Mouse (Mus musculus) embryonic facial prominence, embryonic 12.5 days (tissue): ENCODE measurements around the gene Gm10037. TPM values are rescaled to one million over a fixed set of nuclear protein-coding genes. Genes with fewer than 3 reads are reported as not detected.
"Not testable (repeated sequence)": the region's sequence is repeated elsewhere in the genome, so short reads cannot be mapped to it uniquely, and the experiment has no call there.

ENCODE experiments used
- ATAC-seq: fragments of 200-750 bp; cut with Nextera tagmentation; 2 replicates; pipeline ENCODE4 v1.8.0; 2017; ENCODE audit not compliant: insufficient number of reproducible peaks, insufficient read depth, low FRiP score, low TSS enrichment
- H3K27ac ChIP-seq: fragments of 300-500 bp; sonication (generic); 2 replicates; pipeline ENCODE4 v1.5.1; 2016; ENCODE audit warnings: mild to moderate bottlenecking
- H3K27me3 ChIP-seq: fragments of 300-500 bp; sonication (generic); 2 replicates; pipeline ENCODE4 v1.6.1; 2016; ENCODE audit warnings: mild to moderate bottlenecking, moderate library complexity
- H3K36me3 ChIP-seq: fragments of 300-500 bp; sonication (generic); 2 replicates; pipeline ENCODE4 v1.6.1; 2016; ENCODE audit warnings: mild to moderate bottlenecking
- H3K4me1 ChIP-seq: fragments of 300-500 bp; sonication (generic); 2 replicates; pipeline ENCODE4 v1.6.1; 2016
- H3K4me2 ChIP-seq: fragments of 300-500 bp; sonication (generic); replicated peaks from 2 replicates; pipeline ENCODE4 v1.6.1; 2016; ENCODE audit warnings: mild to moderate bottlenecking, moderate library complexity
- H3K4me3 ChIP-seq: fragments of 300-500 bp; sonication (generic); 2 replicates; pipeline ENCODE4 v1.5.1; 2016; ENCODE audit warnings: mild to moderate bottlenecking
- H3K9ac ChIP-seq: fragments of 300-500 bp; sonication (generic); 2 replicates; pipeline ENCODE4 v1.6.1; 2016; ENCODE audit warnings: mild to moderate bottlenecking, moderate library complexity
- H3K9me3 ChIP-seq: fragments of 300-500 bp; sonication (generic); 2 replicates; pipeline ENCODE4 v1.6.1; 2016; ENCODE audit warnings: mild to moderate bottlenecking, moderate library complexity
- WGBS: fragments of 180-500 bp; shearing (Covaris S2); methylation state at CpG from one replicate; pipeline ENCODE4 v1.1.7; 2016; 5-methylcytosine and 5-hydroxymethylcytosine counted together
- polyA plus RNA-seq: library from polyadenylated mRNA; unstranded; fragments of >200 nt; fragmentation: Nextera tagmentation; extraction: Ambion mirVana; gene quantifications from 2 replicates; pipeline ENCODE4 v1.2.1, GENCODE M21; 2016

Gm10037 gene
- polyA plus RNA-seq, result 4.1 and 4.6 TPM in 2 replicates

- Histone ChIP-seq H3K36me3 (peaks cover 11% of the 10 kb centered on the region), H3K4me1 (no peaks in the 10 kb centered on the region), H3K4me3 (peak within 1 kb of the TSS; percentile 49), H3K27me3 (no peaks in the 10 kb centered on the region), H3K9me3 (peaks cover 5% of the 10 kb centered on the region; the same call in 1 of the 2 replicates), H3K4me2 (peak within 1 kb of the TSS; percentile 51), H3K27ac (no peak within 1 kb of the TSS), H3K9ac (peak within 1 kb of the TSS; percentile 49)
- 2% methylated on average over 14 of the region's 14 CpGs for WGBS
- ATAC-seq, result peak; percentile 79; the same call in 1 of the 2 replicates
Measured at GRCm38 (mm10) chr13:67830911-67831336, at the start of gene Gm10037. Gm10037 (plus strand) TSS chr13:67831106.

- WGBS, result 90% methylated on average over 10 of the region's 10 CpGs
- ATAC-seq, result no peak
- H3K4me3 ChIP-seq, result no peak overlapping the region
Measured at GRCm38 (mm10) chr13:67791921-67792455, 38.9 kb upstream of the Gm10037 start.

GRCm38 (mm10) chr13:67798618-67799017 lies 32.3 kb upstream of the Gm10037 start:
- Histone ChIP-seq H3K9me3 (no peaks in the 10 kb centered on the region), H3K36me3 (no peaks in the 10 kb centered on the region), H3K4me3 (no peak overlapping the region), H3K9ac (no peak overlapping the region), H3K27me3 (no peaks in the 10 kb centered on the region), H3K4me2 (no peak overlapping the region), H3K27ac (no peak overlapping the region), H3K4me1 (no peaks in the 10 kb centered on the region)
- no peak for ATAC-seq
- 74% methylated on average over 3 of the region's 3 CpGs for WGBS

More at GRCm38 (mm10) chr13:67791921-67792455, 38.9 kb upstream of the Gm10037 start:
- H3K27me3 ChIP-seq, result no peaks in the 10 kb centered on the region
- H3K4me1 ChIP-seq, result no peaks in the 10 kb centered on the region
- H3K27ac ChIP-seq, result no peak overlapping the region
- H3K9me3 ChIP-seq, result 0 out of 2 replicates have a peak, but pooled peaks cover 3% of the 10 kb centered on the region
- H3K9ac ChIP-seq, result no peak overlapping the region
- peaks cover 5% of the 10 kb centered on the region for H3K36me3 ChIP-seq
- no peak overlapping the region for H3K4me2 ChIP-seq

GRCm38 (mm10) chr13:67799151-67799550 lies 31.8 kb upstream of the Gm10037 start:
- not testable (repeated sequence) for H3K9me3 ChIP-seq, H3K4me1 ChIP-seq, H3K9ac ChIP-seq, H3K27ac ChIP-seq, H3K4me2 ChIP-seq, H3K4me3 ChIP-seq, ATAC-seq, H3K36me3 ChIP-seq, H3K27me3 ChIP-seq
- 83% methylated on average over 3 of the region's 3 CpGs for WGBS

- no peak overlapping the region for H3K9ac ChIP-seq
- WGBS, result 68% methylated on average over 1 of the region's 1 CpGs
- H3K4me3 ChIP-seq, result no peak overlapping the region
- H3K27ac ChIP-seq, result no peak overlapping the region
- no peaks in the 10 kb centered on the region for H3K4me1 ChIP-seq
- H3K4me2 ChIP-seq, result no peak overlapping the region
- no peaks in the 10 kb centered on the region for H3K9me3 ChIP-seq
- ATAC-seq, result no peak
- H3K36me3 ChIP-seq, result no peaks in the 10 kb centered on the region
- no peaks in the 10 kb centered on the region for H3K27me3 ChIP-seq
Measured at GRCm38 (mm10) chr13:67811651-67812210, 19.2 kb upstream of the Gm10037 start.

GRCm38 (mm10) chr13:67812961-67813709 lies 17.8 kb upstream of the Gm10037 start:
- Histone ChIP-seq H3K27ac (no peak overlapping the region), H3K36me3 (no peaks in the 10 kb centered on the region), H3K27me3 (no peaks in the 10 kb centered on the region), H3K4me2 (no peak overlapping the region; the same call in 1 of the 2 replicates), H3K4me3 (peak overlapping the region; percentile 76), H3K9me3 (no peaks in the 10 kb centered on the region), H3K9ac (no peak overlapping the region; the same call in 1 of the 2 replicates), H3K4me1 (no peaks in the 10 kb centered on the region)
- 78% methylated on average over 8 of the region's 8 CpGs for WGBS
- 0 out of 2 replicates have a peak, but pooled peaks have one; percentile 14 for ATAC-seq

GRCm38 (mm10) chr13:67813710-67814660 lies 16.9 kb upstream of the Gm10037 start, which contains the start of gene Zfp273:
Zfp273 (plus strand) TSS chr13:67813740.
- ATAC-seq, result peak; percentile 92

GRCm38 (mm10) chr13:67818636-67819035 lies 12.3 kb upstream of the Gm10037 start:
- no peak overlapping the region for H3K27ac ChIP-seq
- 90% methylated on average over 1 of the region's 1 CpGs for WGBS
- H3K4me2 ChIP-seq, result no peak overlapping the region
- H3K36me3 ChIP-seq, result 0 out of 2 replicates have a peak, but pooled peaks cover 18% of the 10 kb centered on the region
- H3K4me3 ChIP-seq, result no peak overlapping the region
- H3K9me3 ChIP-seq, result peaks cover 11% of the 10 kb centered on the region; the same call in 1 of the 2 replicates
- ATAC-seq, result no peak
- H3K4me1 ChIP-seq, result no peaks in the 10 kb centered on the region
- H3K27me3 ChIP-seq, result no peaks in the 10 kb centered on the region
- H3K9ac ChIP-seq, result no peak overlapping the region

More at GRCm38 (mm10) chr13:67813710-67814660, 16.9 kb upstream of the Gm10037 start, which contains the start of gene Zfp273:
- H3K4me1 ChIP-seq, result no peaks in the 10 kb centered on the region
- H3K9me3 ChIP-seq, result 0 out of 2 replicates have a peak, but pooled peaks cover 3% of the 10 kb centered on the region
- 4% methylated on average over 31 of the region's 31 CpGs for WGBS
- H3K36me3 ChIP-seq, result 0 out of 2 replicates have a peak, but pooled peaks cover 6% of the 10 kb centered on the region
- H3K4me3 ChIP-seq, result peak within 1 kb of the TSS; percentile 76
- H3K9ac ChIP-seq, result peak within 1 kb of the TSS; percentile 60
- H3K27ac ChIP-seq, result peak within 1 kb of the TSS; percentile 84
- H3K4me2 ChIP-seq, result peak within 1 kb of the TSS; percentile 57
- no peaks in the 10 kb centered on the region for H3K27me3 ChIP-seq

- not testable (repeated sequence) for H3K27ac ChIP-seq, H3K27me3 ChIP-seq, H3K4me3 ChIP-seq, H3K9me3 ChIP-seq, H3K9ac ChIP-seq, H3K4me2 ChIP-seq, ATAC-seq, H3K36me3 ChIP-seq, H3K4me1 ChIP-seq
Measured at GRCm38 (mm10) chr13:67833137-67833536, 2.2 kb downstream of the Gm10037 start.

GRCm38 (mm10) chr13:67843775-67844118 lies 12.8 kb downstream of the Gm10037 start:
- Histone ChIP-seq H3K4me1 (peaks cover 5% of the 10 kb centered on the region; the same call in 1 of the 2 replicates), H3K9me3 (no peaks in the 10 kb centered on the region), H3K36me3 (no peaks in the 10 kb centered on the region), H3K27me3 (no peaks in the 10 kb centered on the region), H3K4me2 (peak overlapping the region; percentile 59), H3K9ac (peak overlapping the region; percentile 44; the same call in 1 of the 2 replicates), H3K27ac (no peak overlapping the region), H3K4me3 (peak overlapping the region; percentile 43; the same call in 1 of the 2 replicates)
- WGBS, result 41% methylated on average over 6 of the region's 6 CpGs
- ATAC-seq, result no peak
